Mouse (Mus musculus) right cerebral cortex, postnatal 4 days (tissue): ENCODE data around the gene Robo3.

Source experiments
- DNase-seq: peaks from one replicate; pipeline ENCODE4 v3.0.0-alpha.2; 2022

The Robo3 gene

DNA sequence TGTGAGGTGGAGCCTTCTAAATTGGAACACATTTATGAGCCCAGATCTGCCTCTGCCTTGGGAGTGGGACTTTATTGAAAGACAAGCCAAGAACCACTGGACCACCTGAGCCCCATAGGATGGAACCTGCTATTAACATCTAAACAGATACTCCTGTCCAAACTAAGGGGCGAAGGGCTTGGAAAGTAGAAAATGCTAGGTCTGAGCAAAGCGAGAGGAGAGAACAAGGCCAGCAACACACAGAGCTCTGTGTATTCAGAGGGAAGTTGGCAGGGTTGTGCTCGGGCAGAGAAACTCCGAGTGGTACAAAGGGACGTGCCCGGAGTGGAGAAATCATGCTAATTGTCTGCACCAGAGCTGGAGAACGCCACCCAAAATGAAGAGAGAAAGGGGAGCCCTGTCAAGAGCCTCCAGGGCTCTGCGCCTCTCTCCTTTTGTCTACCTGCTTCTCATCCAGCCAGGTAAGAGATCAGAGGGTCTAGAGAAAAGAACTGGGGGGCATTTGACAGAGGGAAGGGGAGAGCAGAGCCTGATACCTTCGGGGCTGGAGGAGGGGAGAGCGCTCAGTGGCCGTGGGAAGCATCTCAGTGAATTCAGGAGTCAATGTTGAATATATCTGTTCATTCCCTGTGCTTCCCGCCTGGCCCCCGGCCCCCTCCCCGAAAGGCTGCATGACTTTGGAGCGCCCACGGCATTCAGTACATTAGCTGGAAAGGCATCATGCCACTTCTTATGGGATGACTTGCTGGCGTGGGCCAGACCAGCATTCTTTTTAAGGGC lies 65.6 kb downstream of the Robo3 start, which contains the start of gene Hepacam:
Gene Hepacam, plus strand, starts transcription at position 51 of the 780 bp plus-strand sequence.
- DNase-seq = no peak

DNA sequence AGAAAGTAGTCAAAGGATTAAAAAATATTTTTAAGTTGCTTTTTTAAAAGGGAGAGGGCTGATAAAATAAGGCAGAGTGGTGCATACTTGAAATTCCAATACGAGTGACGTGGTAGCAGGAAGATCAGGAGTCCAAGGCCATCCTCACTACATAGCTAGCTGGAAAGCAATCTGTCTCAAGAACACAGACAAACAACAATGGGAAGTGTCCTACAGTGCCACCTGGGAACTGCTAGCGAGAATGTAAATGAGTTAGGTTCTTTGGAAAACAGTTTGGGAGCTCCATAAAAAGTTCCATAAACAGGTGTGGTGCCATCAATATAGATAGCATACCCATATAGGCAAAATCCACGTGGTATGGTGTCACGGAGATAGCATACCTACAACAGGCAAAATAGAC lies 67.3 kb downstream of the Robo3 start:
- no peak for DNase-seq
